Mouse (Mus musculus) kidney, postnatal 14 days (tissue): ENCODE measurements at regions not wholly inside any gene's neighbourhood (a gene's known extent, or its start where the extent isn't known, plus 50 kb on each side); places are given as distances from the start of the nearest gene placed in this dataset.
"Not testable (repeated sequence)": the region's sequence is repeated elsewhere in the genome, so short reads cannot be mapped to it uniquely, and the experiment has no call there.

ENCODE experiments used
- DNase-seq: peaks from one replicate; pipeline ENCODE4 v3.0.0; 2022; ENCODE audit warnings: mixed read lengths

DNA sequence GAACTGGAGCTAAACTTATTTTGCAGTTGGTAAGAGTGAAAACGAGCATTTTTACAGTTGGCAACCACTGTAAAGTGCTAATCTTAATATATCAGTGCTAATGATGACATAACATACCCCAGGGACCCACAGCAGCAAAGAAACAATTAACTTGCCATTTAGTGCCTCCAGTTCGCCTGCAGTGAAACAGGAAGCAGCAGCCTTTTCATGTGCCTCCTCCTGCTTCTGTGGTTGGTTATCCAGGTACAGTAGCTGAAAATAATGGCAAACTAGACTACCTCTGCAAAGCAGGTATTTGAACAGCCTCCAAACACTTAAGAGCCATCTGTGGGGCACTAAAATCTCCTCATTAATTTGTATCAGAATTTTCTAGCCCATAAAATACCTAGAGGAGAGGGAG, 584.8 kb upstream of the Pfkp start:
- no peak for DNase-seq

DNA sequence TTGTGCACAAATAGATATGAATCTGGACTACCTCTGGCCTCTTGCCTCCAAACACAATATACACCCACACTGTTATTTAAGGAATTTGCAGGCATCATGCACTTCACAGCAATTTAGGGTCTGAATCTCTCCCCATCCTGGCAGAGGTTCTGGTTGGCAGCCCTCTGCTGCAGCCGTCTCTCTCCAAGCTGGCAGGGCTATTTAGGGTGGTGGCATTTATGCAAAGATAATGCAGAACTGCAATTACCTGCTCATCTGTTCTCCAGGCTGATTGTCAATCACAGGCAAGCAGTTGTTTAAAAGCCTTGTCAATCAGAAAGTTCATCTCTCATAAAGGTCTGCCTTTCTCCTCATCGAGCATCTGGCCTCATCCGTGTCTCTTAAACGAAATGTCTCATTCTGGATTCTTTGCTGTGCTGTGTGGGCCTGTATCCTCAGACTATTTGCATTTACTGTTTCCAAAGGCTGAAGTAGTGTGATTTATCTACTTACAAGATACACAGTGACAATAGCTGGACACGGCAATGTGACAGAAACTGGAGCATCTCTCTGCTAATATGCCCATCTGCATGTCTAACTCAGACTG, 558.1 kb upstream of the Pfkp start:
- no peak for DNase-seq

DNA sequence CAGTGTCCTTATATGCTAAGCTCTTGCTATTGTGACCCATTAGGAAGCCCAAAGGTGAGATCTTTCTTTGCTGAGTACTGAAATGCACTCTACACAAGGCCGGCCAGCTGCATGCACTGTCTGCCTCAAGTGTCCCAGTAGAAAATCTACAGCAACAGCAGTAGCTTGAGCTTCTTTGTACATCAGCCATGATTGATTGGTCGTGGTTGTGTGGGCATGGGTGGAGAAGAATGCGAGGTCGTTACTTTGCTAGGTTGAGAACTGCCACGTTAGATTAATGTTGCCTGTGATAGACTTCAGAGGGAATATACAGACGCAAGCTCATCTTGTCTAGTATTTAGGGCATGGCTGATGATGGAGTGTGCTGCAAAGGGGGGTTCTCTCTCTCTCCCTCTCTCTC, 547.4 kb upstream of the Pfkp start:
- DNase-seq = no peak

DNA sequence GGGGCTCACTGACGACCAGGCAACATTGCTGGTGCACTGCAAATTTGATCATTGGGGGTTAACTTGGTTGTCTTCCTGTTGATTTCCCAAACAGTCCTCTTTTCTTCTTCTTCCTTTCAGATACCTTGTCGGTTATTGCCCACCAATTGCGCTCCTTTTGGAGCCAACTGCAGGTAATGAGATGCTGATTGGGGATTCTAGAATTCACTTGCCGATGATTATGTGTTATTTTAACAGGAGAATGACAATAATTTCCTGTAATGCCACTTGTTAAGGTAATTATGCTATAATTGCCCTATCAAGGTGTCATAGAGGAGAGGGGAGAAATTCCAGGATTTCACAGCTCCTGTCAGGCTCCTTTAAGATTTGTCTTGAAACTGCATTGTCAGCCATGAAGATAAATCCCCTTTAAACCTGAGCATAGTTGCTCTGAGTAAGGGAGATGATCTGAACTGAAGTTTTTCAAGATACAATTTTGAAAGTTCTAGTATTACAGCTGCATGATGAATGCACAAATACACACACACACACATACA, 533.7 kb upstream of the Pfkp start:
- DNase-seq = no peak

DNA sequence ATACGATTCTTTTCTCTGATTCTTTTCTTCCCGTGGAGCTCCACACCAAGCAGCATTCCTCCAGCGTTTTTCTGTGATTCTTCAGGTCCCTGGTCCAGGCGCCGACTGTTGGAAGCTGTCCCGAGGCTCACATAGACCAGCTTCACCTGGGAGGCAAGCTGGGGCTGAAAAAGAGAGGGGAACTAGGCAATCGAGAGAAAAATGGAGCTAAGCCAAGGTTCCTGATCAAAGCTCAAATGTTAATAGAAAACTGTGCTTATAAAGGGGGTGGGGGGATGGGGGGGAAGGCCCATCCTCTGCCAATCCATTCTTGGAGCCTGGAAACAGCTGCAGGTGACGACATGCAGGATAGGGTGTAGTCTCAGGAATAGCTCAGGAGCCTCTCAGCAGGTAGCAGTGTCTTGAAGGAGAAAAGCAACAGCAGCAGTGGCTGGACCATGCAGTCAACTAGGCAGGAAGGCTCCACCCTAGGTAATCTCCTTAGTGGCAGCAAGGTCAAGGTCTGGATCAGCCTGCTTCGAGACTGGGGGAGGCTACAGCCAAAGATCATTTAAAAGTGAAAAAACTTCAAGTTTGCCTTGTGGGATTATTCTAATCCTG, 527.1 kb upstream of the Pfkp start:
- peak; percentile 1 for DNase-seq

DNA sequence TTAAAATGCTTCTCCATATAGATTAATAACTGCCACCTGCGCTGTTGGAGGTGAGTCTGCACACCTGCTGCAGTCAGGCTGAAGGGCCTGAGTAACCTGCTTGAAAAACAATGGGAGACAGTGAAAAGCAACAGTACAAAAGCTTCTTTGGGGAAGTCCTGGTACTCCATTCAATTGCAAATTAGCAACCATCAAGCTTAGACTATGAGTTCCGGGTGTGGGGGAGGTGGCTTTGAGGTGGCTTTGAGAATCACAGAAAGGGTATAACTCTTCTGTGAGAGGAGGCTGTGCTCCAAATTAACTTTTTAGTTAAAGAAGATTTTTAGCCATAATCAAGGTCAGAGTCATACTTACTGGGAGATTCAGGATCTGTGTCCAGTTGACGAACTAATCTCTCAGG, 521.5 kb upstream of the Pfkp start:
- not testable (repeated sequence) for DNase-seq

DNA sequence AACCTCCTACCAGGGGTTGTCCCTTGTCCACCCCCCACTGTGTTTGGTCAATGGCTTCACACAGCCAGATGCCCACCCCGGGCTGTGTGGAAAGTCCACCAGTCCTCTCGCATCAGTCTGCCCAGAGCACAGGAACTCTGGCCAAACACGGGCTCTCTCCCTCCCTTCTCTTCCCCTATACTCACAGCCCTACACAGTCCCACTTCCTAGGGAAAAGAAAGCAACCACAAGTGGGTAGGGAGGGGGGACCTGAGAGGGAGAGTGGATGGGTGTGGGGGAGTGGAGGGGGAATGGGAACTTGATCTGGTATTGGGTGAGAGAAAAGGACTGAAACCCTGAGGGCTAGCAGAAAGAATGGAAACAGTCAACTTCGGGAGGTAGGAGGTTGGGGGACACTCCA, 497.8 kb upstream of the Pfkp start:
- DNase-seq = no peak

DNA sequence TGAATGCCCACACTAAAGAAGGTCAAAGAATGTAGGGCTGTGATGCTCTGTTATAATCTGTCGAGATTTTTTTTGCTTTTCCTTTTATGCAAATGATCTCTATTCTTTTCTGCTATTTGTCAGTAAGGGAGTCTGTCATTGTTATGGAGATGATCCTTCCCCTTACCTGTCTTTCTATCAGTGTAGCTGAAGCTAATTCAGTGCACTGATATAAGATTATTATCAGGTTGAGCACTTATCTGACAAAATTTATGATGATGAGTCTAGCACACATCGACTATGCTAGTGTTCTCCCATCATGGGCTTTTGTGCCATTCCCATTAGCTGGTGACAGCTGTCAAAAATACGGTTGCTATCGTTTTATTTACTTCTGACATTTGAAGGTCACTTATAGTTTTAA, 462.0 kb upstream of the Pfkp start:
- no peak for DNase-seq

DNA sequence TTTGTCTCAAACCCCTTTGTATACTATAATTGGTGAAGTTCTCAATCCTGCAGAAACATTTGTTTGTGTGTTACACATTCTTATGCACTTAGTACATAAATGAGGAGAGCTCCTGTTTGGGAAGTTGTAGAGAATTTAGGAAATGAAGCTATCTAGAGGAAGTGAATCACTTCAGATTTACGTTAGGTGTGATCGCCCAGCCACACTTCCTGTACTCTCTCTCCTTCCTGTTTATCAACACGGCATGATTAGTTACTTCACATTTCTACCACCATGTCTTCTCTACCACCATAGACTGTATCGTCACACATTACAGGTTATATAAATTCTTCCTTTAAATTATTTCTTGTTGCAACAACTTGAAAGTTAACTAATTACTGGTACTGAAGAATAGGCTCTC, 454.7 kb upstream of the Pfkp start:
- DNase-seq = no peak

DNA sequence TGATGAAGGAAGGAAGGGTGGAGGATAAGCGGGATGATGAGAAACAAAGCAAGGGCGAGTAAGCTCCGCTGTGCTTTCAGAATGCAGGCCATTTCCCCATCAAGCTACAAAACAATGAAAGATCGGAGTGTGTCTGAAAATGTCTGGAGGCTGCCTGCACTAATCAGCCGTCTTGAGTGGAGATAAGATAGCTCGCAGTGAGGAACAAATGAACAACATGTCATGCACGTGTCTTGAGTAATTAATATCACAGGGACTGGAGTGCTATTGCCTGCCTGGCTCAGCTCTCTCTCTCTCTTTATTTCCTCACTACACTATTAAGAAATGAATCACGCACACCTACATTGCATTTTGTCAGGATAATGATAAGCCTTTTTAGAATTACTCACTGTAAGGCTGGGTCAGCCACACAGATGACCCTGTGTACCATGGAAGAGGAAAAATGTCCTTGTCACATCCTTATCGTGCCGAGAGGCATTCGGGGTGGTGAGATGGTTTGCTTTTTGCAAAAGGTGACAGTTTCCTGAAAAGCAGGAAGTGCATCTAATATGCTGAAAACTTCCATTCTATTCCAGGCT, 444.6 kb upstream of the Pfkp start:
- DNase-seq = no peak

DNA sequence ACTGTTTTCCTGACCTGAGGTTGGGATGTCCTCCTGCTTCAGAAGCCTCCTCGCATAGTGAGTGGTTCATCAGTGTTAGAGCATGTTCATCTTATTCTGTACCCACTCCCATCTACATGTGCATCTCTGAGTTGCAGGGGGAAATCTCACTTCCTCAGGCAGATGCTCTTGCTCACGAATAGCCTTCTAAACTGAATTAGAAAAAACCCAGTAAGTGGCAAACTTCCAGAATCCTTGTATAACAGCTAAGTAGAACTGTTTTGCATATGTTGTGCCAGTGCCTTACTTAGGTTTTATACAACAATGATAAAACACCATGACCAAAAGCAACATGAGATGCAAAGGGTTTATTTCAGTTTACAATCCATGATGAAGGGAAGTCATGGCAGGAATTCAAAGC, 442.3 kb upstream of the Pfkp start:
- no peak for DNase-seq

DNA sequence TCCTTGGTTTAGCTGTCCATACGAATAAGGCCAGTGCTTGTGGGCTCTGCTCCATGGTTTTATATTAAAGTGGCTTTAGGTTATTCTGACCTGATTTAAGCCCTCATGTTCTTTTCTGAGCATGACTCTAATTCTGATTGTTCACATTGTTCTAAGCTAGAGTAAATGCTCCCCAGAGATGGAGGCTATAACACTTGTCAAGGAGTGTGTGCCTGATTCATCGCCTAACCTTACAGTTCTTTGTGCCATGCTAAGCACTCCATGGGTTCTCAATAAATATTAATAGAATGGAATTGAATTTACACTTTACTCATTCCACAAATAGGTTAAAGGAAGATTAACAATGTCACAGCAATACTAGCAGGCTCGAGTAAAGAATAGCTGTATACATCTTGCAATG, 417.6 kb upstream of the Pfkp start:
- DNase-seq = no peak

DNA sequence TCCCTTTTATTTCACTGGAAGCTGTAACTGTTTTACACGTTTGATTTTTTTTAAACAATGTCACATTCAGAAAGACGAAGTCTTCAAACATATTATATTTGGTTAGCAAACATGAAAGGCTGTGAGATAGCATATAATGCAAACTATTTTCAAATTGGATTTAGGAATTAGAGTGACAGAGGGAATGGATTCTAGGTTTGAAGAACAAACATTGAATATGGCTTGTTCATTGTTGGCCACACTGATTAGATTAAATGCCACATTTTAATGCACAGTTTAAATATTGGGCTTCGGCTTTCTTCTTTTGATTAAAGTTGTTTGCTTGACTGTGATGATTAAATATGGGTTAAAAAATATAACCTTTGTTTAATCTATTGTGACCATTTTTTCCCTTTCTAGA, 415.1 kb upstream of the Pfkp start:
- DNase-seq = no peak

DNA sequence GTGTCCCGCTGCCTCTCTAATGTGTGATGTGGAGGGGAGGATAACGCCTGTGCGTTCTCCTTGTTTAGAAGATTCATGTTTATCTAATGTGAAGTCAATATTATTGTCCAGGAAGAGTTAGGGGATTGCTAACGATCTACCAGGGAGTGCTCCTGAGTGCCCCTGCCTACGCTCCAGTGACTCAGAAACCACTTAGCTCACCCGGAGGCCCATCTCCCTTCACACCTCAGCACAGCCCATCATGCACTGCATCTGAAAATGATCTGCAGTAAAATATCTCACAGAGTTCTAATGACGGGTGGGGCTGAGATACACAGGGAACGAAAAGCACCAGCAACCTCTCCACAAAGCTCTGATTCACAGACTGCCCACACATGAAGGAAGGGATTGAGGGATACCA, 409.0 kb upstream of the Pfkp start:
- DNase-seq = no peak
